Comparison of ENCODE assay signal across 8 mouse cellular contexts in genomic region chr11:40733339-40734174, GRCm38 (mm10). TPM values are rescaled to one million over a fixed set of nuclear protein-coding genes. Genes with fewer than 3 reads are reported as not detected.
A peak's percentile ranks its signal among the peaks of the same experiment; 100 is the strongest.
DNase-seq lines count a peak whose midpoint lies in the region; ATAC-seq and TF ChIP-seq lines count a peak whose summit lies in the region.

Gene Hmmr, minus strand, starts transcription at chr11:40733422.
Gene Nudcd2, plus strand, starts transcription at chr11:40733667.

- no peaks in the 10 kb centered on the region for H3K27me3 ChIP-seq in megakaryocyte, embryonic 14.5 days (replicated peaks)

- peak; percentile 84 to 91 for DNase-seq in gastrocnemius, adult 8-10 months (ENCODE audit: low spot score in 2 of 2)
- peak; percentile 97 for DNase-seq in hindlimb bud, embryonic 11.5 days (ENCODE audit: extremely low spot score, low read depth, low spot score)
- peak; percentile 89 to 96 for DNase-seq in left cerebral cortex, adult 8-10 months (ENCODE audit: low spot score in 2 of 2)
- peak; percentile 97 to 98 for DNase-seq in right cerebral cortex, postnatal 10 days (ENCODE audit: low spot score in 2 of 2)
- DNase-seq in urinary bladder, postnatal 25 days (ENCODE audit: low spot score): peak; percentile 78

- peak; percentile 96 for ATAC-seq in activated CD4-positive, CD25-positive, alpha-beta regulatory T cell, adult 4 months

- H3K4me3 ChIP-seq in cortical plate, adult 2 months (ENCODE audit: insufficient read depth, low read length): peak within 1 kb of the TSS; percentile 66
- H3K4me3 ChIP-seq in megakaryocyte, embryonic 14.5 days (replicated peaks): peak within 1 kb of the TSS; percentile 98

- TF ChIP-seq POLR2A in cortical plate, adult 2 months (IDR thresholded peaks at IDR 0.05; ENCODE audit: extremely low read depth, insufficient read depth, low read length): peak; percentile 43; the same call in 1 of the 2 replicates

- no peak for TF ChIP-seq CTCF in cortical plate, adult 2 months (IDR thresholded peaks at IDR 0.05; ENCODE audit: extremely low read depth, insufficient read depth, low read length)

- no peaks in the 10 kb centered on the region for H3K9me3 ChIP-seq in megakaryocyte, embryonic 14.5 days

- H3K4me1 ChIP-seq in cortical plate, adult 2 months (ENCODE audit: control insufficient read depth, insufficient read depth, low read length): no peaks in the 10 kb centered on the region; the same call in none of the 2 replicates
- peaks cover 44% of the 10 kb centered on the region for H3K4me1 ChIP-seq in megakaryocyte, embryonic 14.5 days

- peaks cover 33% of the 10 kb centered on the region for H3K36me3 ChIP-seq in megakaryocyte, embryonic 14.5 days (replicated peaks; ENCODE audit: low read length)

- H3K27ac ChIP-seq in cortical plate, adult 2 months (ENCODE audit: insufficient read depth, low read length): 0 out of 2 replicates have a peak within 1 kb of the TSS, but pooled peaks have one; percentile 2

RNA-seq across cellular contexts. Expression of gene Hmmr, which starts in this region (rescaled TPM):
- 10 to 100 TPM; 14.0 to 14.4 TPM for polyA plus RNA-seq in activated CD4-positive, CD25-positive, alpha-beta regulatory T cell, adult 4 months (2017; shearing (Covaris generic))
- 0.68 and 0.75 TPM in 2 replicates for polyA plus RNA-seq in cortical plate, adult 2 months (2012; rRNA removed)
- total RNA-seq in gastrocnemius, adult 8-10 months (2022): not detected
- under 1 TPM; 0.32 to 0.49 (median 0.42) TPM for total RNA-seq in left cerebral cortex, adult 8-10 months (2022)
- 0.56 and 2.2 TPM in 2 replicates for polyA plus RNA-seq in megakaryocyte, embryonic 14.5 days (2012; ENCODE audit: insufficient read depth, low replicate concordance)

RNA-seq across cellular contexts. Expression of gene Nudcd2, which starts in this region (rescaled TPM):
- 10 to 100 TPM; 60.4 to 63.8 TPM for polyA plus RNA-seq in activated CD4-positive, CD25-positive, alpha-beta regulatory T cell, adult 4 months (2017; shearing (Covaris generic))
- 24.0 and 26.4 TPM in 2 replicates for polyA plus RNA-seq in cortical plate, adult 2 months (2012; rRNA removed)
- 10 to 100 TPM; 13.1 to 14.5 (median 13.6) TPM for total RNA-seq in gastrocnemius, adult 8-10 months (2022)
- total RNA-seq in left cerebral cortex, adult 8-10 months (2022): 10 to 100 TPM; 15.9 to 22.0 (median 18.8) TPM
- polyA plus RNA-seq in megakaryocyte, embryonic 14.5 days (2012; ENCODE audit: insufficient read depth, low replicate concordance): 10.3 and 35.3 TPM in 2 replicates

Comparison
In these comparisons a context has a peak if more than half of its experiments do, and no peak if none do; other contexts are left out.
1. Peak in every context shown above with its lines: DNase-seq, ATAC-seq, H3K4me3 ChIP-seq and H3K27ac ChIP-seq.